Mouse (Mus musculus): ENCODE data around the gene Nudt4. TPM values are rescaled to one million over a fixed set of nuclear protein-coding genes. Genes with fewer than 3 reads are reported as not detected.

Gene Nudt4
- polyA plus RNA-seq, 1 experiment from 2014 or later = 98.6 TPM

DNA sequence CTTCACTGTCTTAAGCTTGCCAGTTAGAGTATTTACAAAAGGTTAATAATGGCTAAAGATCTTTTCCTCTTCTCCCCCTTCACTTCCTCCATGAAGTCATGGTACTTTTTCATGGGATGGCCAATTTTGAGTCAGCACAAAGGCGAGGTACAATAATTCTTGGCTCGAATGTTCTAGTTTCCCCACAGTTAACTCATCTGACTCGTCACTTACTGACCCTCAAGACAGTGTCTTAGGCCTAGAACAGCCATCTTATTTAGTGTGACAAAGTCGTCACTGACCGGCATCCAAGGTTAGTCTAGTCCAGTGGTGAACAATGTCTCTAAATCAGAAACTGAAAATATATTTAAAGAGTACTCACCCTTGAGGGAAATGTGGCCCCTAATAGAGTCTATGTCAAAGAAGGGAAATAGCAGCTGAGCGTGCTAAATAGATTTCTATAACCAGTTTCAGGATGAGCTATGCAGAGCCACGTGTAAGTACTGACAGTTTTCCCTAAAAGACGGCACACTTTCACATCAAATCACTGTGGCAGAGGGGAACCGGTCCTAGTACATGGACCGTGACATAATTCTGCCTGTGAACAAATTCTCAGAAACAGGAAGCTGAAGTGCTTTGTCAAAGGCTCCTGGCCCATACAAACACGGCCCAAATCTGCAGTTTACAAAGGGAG is 15.7 kb downstream of the Nudt4 start:
- Histone ChIP-seq H3K27ac (no peak overlapping the region), H3K27me3 (no peaks in the 10 kb centered on the region), H3K9ac (no peak overlapping the region), H3K4me3 (no peak overlapping the region), H3K36me3 (peaks cover 62% of the 10 kb centered on the region), H3K4me1 (no peaks in the 10 kb centered on the region), H3K9me3 (no peaks in the 10 kb centered on the region), H3K4me2 (replicated peaks) (no peak overlapping the region)
- ATAC-seq (ENCODE audit: low FRiP score, low read depth) = no peak
- WGBS = 84% methylated on average over 11 of the region's 11 CpGs

DNA sequence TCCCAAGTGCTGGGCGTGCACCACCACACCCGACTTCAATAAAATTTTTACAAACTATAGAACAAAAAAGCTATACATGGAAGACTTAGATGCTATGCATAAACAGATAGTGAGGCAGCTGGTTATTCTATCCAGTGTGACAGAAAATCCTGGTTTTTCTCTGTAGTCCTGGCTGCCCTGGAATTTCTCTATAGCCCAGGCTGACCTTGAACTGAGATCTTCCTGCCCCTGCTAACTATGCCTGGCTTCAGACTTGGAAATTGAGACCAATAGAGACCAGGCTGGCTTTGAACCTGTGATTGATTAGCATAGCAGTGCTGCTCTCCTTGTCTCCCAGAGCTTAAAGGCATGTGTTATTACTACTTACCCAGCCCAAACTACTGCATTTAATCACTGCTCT is 17.8 kb downstream of the Nudt4 start:
- H3K9me3 ChIP-seq = no peaks in the 10 kb centered on the region
- no peak overlapping the region for H3K27ac ChIP-seq
- H3K9ac ChIP-seq = no peak overlapping the region
- no peaks in the 10 kb centered on the region for H3K27me3 ChIP-seq
- H3K4me2 ChIP-seq (replicated peaks) = no peak overlapping the region
- no peak overlapping the region for H3K4me3 ChIP-seq
- H3K4me1 ChIP-seq = no peaks in the 10 kb centered on the region
- 90% methylated on average over 2 of the region's 2 CpGs for WGBS
- peaks cover 65% of the 10 kb centered on the region for H3K36me3 ChIP-seq
- ATAC-seq (ENCODE audit: low FRiP score, low read depth) = no peak

DNA sequence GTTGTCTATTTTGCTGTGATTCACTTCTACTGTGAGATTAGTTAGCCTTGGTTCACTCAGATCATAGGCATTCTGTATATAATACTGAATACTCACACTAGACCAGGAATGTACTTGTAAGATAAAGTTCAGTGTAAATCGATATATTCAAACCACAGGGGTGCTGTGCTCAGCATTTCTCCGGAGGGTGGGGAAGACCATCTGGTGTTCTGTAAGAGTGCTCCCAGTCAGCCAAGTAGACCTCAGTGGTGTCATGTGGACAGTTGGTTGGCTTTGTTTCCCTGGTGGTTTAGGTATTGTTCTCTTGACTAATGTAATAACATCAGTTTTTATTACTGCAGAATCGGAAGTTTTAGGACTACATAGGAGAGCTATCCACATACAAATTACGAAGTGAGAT is 18.9 kb downstream of the Nudt4 start:
- H3K27me3 ChIP-seq = no peaks in the 10 kb centered on the region
- no peak overlapping the region for H3K4me3 ChIP-seq
- no peak overlapping the region for H3K4me2 ChIP-seq (replicated peaks)
- ATAC-seq (ENCODE audit: low FRiP score, low read depth) = no peak
- 71% methylated on average over 4 of the region's 4 CpGs for WGBS
- H3K27ac ChIP-seq = no peak overlapping the region
- H3K9me3 ChIP-seq = no peaks in the 10 kb centered on the region
- H3K9ac ChIP-seq = no peak overlapping the region
- H3K4me1 ChIP-seq = no peaks in the 10 kb centered on the region
- H3K36me3 ChIP-seq = peaks cover 61% of the 10 kb centered on the region

DNA sequence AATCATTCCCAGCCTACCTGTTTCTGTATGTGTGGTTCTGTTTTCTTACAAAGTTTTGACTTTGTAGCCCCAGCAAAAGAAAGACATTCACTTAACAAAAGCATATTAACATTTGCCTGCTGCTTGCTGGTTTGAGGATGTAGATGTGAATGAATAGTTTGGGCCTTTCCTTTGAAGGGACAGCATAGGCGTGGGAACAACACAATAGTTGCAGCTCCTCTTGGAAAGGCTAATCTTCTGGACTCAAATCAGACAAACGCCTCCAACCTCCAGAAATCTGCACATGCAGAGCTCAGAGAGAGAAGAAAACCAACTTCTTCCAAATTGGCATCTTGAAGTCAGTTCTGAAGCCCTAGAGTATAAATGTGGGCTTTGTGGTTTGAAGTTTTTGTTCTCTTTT is 19.3 kb downstream of the Nudt4 start:
- Histone ChIP-seq H3K4me1 (no peaks in the 10 kb centered on the region), H3K36me3 (peaks cover 57% of the 10 kb centered on the region), H3K27ac (no peak overlapping the region), H3K4me2 (replicated peaks) (no peak overlapping the region), H3K9me3 (no peaks in the 10 kb centered on the region), H3K4me3 (no peak overlapping the region), H3K9ac (no peak overlapping the region), H3K27me3 (no peaks in the 10 kb centered on the region)
- WGBS = 89% methylated on average over 2 of the region's 2 CpGs
- ATAC-seq (ENCODE audit: low FRiP score, low read depth) = no peak

DNA sequence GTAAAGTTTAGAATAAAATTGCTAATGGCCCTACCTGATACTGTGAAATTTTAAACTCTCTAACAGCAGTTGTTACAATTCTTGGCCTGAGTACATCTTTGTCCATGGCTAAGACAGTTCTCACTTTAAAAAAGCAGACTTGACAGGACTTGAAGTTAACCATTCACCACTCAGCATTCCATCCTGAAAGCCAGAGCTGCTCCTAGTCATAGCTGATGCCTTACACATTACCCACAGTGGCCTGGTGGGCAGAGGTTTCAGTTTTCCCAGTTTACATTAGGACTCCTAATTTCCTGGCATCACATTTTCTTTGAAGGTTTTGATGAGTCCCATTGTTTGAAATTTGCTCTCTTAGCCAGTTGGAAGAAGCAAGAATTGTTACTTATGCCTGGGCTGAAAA is 19.9 kb downstream of the Nudt4 start:
- Histone ChIP-seq H3K9me3 (no peaks in the 10 kb centered on the region), H3K9ac (no peak overlapping the region), H3K4me2 (replicated peaks) (no peak overlapping the region), H3K27ac (no peak overlapping the region), H3K4me3 (no peak overlapping the region), H3K27me3 (no peaks in the 10 kb centered on the region), H3K36me3 (peaks cover 51% of the 10 kb centered on the region), H3K4me1 (0 out of 2 replicates have a peak, but pooled peaks cover 4% of the 10 kb centered on the region)
- no peak for ATAC-seq (ENCODE audit: low FRiP score, low read depth)

DNA sequence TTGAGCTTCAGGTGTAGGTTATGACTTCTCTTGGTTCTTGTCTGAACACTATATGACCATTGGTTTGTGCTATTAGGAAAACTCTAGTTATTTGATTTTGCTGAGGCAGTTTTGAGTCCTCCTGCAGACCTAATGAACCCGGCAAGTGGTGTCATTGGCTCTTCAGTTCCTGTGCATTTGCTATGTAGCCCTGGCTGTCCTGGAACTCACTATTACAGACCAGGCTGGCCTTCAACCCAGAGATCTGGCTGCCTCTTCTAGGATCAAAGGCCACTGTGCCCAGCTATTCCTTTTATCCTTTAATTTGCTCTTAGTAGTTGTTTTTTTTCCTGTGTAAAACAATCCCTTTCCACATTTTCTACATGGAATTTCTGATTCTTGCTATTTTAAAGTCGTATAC is 20.6 kb downstream of the Nudt4 start:
- H3K4me1 ChIP-seq = 0 out of 2 replicates have a peak, but pooled peaks cover 4% of the 10 kb centered on the region
- H3K27ac ChIP-seq = no peak overlapping the region
- peaks cover 47% of the 10 kb centered on the region for H3K36me3 ChIP-seq
- no peak overlapping the region for H3K4me2 ChIP-seq (replicated peaks)
- ATAC-seq (ENCODE audit: low FRiP score, low read depth) = no peak
- H3K4me3 ChIP-seq = no peak overlapping the region
- no peaks in the 10 kb centered on the region for H3K9me3 ChIP-seq
- H3K9ac ChIP-seq = no peak overlapping the region
- H3K27me3 ChIP-seq = no peaks in the 10 kb centered on the region
- 84% methylated on average over 2 of the region's 2 CpGs for WGBS

DNA sequence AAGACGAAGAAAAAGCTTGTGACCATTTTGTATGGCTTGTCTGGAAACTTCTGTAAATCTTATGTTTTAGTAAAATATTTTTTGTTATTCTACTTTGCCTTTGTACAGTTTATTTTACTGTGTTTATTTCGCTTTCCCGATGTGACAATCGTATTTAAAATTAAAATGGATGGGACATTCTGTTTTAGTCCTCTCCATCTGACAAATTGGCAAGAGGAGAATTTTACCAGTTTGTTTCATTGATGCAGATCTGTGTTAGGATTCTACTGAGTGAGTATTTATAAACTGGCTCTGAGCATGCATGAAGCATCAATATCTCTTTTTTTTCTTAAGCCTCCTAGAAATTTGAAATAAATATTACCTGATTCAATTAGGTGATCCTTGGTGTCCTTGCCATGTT is 21.0 kb downstream of the Nudt4 start:
- H3K4me1 ChIP-seq = 0 out of 2 replicates have a peak, but pooled peaks cover 4% of the 10 kb centered on the region
- ATAC-seq (ENCODE audit: low FRiP score, low read depth) = no peak
- no peaks in the 10 kb centered on the region for H3K9me3 ChIP-seq
- H3K27ac ChIP-seq = no peak overlapping the region
- H3K4me2 ChIP-seq (replicated peaks) = no peak overlapping the region
- no peak overlapping the region for H3K4me3 ChIP-seq
- H3K36me3 ChIP-seq = peaks cover 43% of the 10 kb centered on the region
- 90% methylated on average over 4 of the region's 4 CpGs for WGBS
- no peak overlapping the region for H3K9ac ChIP-seq
- H3K27me3 ChIP-seq = no peaks in the 10 kb centered on the region

DNA sequence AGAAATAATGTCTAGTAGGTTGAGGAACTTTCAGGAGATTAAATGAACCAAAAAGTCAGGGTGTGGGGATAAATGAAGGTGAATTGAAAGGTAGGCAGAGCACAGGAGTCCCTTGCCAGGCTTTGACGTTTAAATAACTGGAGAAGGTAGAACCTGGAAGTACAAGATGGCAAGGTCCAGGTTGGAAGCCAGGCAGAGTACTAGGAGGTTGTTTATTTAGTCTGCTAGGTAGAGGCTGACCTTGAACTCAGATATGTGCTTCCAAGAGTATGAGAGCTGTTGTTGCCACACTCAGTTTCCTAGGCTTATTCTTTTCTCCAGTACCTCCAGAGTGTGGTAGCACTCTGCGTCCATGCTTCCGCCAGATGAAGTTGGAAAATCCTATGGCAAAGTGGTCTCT is 24.1 kb downstream of the Nudt4 start:
- H3K36me3 ChIP-seq = peaks cover 15% of the 10 kb centered on the region
- WGBS = 92% methylated on average over 3 of the region's 3 CpGs
- H3K4me3 ChIP-seq = no peak overlapping the region
- no peak overlapping the region for H3K27ac ChIP-seq
- H3K9me3 ChIP-seq = no peaks in the 10 kb centered on the region
- H3K4me1 ChIP-seq = 0 out of 2 replicates have a peak, but pooled peaks cover 4% of the 10 kb centered on the region
- H3K4me2 ChIP-seq (replicated peaks) = no peak overlapping the region
- H3K9ac ChIP-seq = no peak overlapping the region
- no peak for ATAC-seq (ENCODE audit: low FRiP score, low read depth)
- no peaks in the 10 kb centered on the region for H3K27me3 ChIP-seq

DNA sequence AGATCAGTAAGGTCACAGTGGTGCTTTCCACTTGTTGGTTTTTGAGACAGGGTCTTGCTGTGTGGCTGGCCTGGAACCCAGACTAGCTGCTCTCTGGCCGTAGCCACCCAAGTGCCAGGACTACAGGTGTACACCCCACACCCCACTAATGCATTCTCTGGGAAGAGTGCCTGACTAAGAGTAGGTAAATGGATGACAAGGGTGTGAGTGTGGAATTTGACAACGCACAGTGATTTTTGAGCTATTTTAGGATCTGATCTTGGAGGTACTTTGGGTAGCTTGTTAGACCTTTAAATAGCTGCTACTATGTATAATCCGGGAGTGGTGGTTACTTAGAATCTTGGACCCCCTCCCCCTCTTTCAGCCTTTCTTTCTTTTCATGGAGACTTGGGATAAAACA is 24.7 kb downstream of the Nudt4 start:
- H3K4me2 ChIP-seq (replicated peaks) = no peak overlapping the region
- no peak for ATAC-seq (ENCODE audit: low FRiP score, low read depth)
- WGBS = 88% methylated on average over 3 of the region's 3 CpGs
- peaks cover 9% of the 10 kb centered on the region for H3K36me3 ChIP-seq
- H3K4me3 ChIP-seq = no peak overlapping the region
- H3K9ac ChIP-seq = no peak overlapping the region
- H3K27ac ChIP-seq = no peak overlapping the region
- H3K4me1 ChIP-seq = 0 out of 2 replicates have a peak, but pooled peaks cover 4% of the 10 kb centered on the region
- H3K9me3 ChIP-seq = no peaks in the 10 kb centered on the region
- no peaks in the 10 kb centered on the region for H3K27me3 ChIP-seq

DNA sequence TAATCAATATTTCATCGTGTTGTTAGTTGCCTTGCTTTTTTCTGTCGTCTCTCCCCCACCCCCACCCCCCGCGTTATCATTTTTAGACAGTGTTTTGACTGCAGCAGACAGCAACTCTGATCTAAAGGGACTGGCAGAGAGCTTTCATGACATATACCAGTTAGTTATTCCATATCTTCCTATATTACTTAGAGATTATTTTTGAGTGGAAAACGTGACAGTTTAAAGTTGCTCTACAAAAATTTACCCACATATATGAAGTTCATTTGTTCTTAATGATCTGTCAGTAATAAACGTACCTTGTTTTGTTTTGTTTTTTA is 27.8 kb downstream of the Nudt4 start:
- Histone ChIP-seq H3K27me3 (no peaks in the 10 kb centered on the region), H3K4me3 (no peak overlapping the region), H3K9ac (no peak overlapping the region), H3K9me3 (no peaks in the 10 kb centered on the region), H3K4me2 (replicated peaks) (no peak overlapping the region), H3K27ac (no peak overlapping the region), H3K36me3 (no peaks in the 10 kb centered on the region), H3K4me1 (0 out of 2 replicates have a peak, but pooled peaks cover 10% of the 10 kb centered on the region)
- WGBS = 88% methylated on average over 6 of the region's 6 CpGs
- ATAC-seq (ENCODE audit: low FRiP score, low read depth) = no peak

DNA sequence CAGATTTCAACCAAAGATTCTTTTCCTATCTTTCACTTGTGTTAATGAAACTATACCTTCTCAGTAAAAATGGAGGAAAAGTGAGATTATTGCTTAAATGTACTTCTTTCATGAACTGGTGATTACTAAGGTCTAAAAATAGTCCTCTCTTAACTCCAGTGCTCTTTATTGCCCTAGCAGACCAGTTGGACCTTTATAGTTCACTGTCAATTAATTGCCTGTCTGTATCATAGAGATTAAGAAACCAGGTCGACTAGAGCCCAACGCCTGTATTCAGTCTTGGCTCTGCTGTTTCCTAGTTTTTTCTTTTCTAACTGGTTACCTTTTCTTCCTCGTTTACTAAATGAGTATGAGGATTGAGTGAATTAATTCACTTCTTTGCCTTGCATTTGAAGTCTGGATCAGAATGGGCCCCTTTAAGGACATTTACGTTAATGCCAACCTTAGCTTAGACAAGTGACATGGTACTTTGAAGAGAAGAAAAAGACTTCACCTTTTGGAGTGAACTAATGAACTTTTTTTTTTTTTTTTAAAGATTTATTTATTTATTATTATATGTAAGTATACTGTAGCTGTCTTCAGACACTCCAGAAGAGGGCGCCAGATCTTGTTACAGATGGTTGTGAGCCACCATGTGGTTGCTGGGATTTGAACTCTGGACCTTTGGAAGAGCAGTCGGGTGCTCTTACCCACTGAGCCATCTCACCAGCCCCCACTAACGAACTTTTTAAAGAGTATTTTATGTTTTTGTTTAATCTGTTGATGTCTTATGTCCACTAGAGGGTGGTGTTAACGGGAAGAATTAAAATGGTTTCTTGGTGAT is 28.3 kb downstream of the Nudt4 start:
- WGBS = 85% methylated on average over 8 of the region's 8 CpGs

DNA sequence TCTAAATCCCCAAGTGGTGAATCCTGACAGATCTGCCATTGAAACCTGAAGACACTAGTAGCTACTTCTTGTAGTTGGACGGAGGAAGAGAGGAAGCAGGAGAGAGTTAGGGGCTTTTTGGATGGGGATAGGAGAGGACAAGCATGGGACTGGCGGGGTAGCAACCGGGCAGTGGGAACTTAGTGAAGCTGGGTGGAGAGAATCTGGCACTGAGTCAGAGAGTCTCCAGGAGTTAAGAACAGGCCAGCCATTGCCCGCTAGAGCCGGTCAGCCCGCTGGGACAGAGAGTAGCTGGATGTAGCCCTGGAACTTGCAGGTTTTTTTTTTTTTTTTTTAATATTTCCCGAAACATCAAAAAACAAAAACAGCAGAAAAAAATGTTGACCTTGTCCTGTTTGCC is 30.6 kb downstream of the Nudt4 start:
- no peak for ATAC-seq (ENCODE audit: low FRiP score, low read depth)
- Histone ChIP-seq H3K9ac (no peak overlapping the region), H3K36me3 (no peaks in the 10 kb centered on the region), H3K4me1 (peaks cover 24% of the 10 kb centered on the region; the same call in 1 of the 2 replicates), H3K9me3 (no peaks in the 10 kb centered on the region), H3K27me3 (no peaks in the 10 kb centered on the region), H3K4me3 (no peak overlapping the region), H3K27ac (no peak overlapping the region), H3K4me2 (replicated peaks) (no peak overlapping the region)
- WGBS = 90% methylated on average over 7 of the region's 7 CpGs

More for the DNA sequence above, 28.3 kb downstream of the Nudt4 start:
- H3K36me3 ChIP-seq = no peaks in the 10 kb centered on the region
- H3K9ac ChIP-seq = no peak overlapping the region
- H3K4me1 ChIP-seq = 0 out of 2 replicates have a peak, but pooled peaks cover 13% of the 10 kb centered on the region
- no peaks in the 10 kb centered on the region for H3K27me3 ChIP-seq
- H3K4me2 ChIP-seq (replicated peaks) = no peak overlapping the region
- H3K4me3 ChIP-seq = no peak overlapping the region
- ATAC-seq (ENCODE audit: low FRiP score, low read depth) = no peak
- no peaks in the 10 kb centered on the region for H3K9me3 ChIP-seq
- H3K27ac ChIP-seq = no peak overlapping the region

All from limb, embryonic 13.5 days (tissue).